Mouse (Mus musculus) kidney, postnatal 25 days (tissue): Measurements from ENCODE around the gene Larp4.
"Not testable (repeated sequence)": the region's sequence is repeated elsewhere in the genome, so short reads cannot be mapped to it uniquely, and the experiment has no call there.

ENCODE experiments used
- DNase-seq, 2 experiments: peaks; one replicate each; pipeline ENCODE4 v3.0.0; 2021; ENCODE audit warnings: mixed read lengths in 2 of 2

The Larp4 gene

DNA sequence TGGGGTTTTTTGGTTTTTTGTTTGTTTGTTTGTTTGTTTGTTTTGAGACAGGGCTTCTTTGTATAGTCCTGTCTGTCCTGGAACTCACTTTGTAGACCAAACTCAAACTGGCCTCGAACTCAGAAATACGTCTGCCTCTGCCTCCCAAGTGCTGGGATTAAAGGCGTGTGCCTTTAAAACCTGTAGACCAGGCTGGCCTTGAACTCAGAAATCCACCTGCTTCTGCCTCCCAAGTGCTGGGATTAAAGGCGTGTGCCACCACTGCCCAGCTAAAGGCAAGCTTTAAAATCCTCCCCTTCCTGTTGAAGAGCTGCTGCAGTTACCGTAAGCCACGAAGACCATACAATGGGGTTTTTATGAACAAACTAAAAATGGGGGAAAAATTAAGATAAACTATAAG, at the start of gene Larp4:
Gene Larp4, plus strand, starts transcription at position 301 of the 400 bp plus-strand sequence.
- not testable (repeated sequence) for DNase-seq

GRCm38 (mm10) chr15:99931231-99931630, 38.6 kb upstream of the Larp4 start:
- DNase-seq, result no peak

DNA sequence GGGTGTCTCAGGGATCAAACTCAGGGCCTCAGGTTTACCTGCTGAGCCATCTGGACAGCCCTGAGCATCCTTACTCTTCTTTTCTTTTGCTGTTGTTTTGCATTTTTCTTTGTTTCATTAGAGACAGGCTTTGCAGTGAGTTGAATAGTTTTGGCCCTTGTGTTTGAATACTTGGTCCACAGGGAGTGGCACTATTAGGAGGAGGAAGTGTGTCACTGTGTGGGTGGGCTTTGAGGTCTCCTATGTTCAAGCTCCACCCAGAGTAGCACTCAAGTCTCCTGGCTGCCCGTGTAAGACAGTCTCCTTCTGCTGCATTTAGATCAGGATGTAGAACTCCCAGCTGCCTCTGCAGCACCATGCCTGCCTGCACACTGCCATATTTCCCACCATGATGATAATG, 35.4 kb upstream of the Larp4 start:
- no peak for DNase-seq

DNA sequence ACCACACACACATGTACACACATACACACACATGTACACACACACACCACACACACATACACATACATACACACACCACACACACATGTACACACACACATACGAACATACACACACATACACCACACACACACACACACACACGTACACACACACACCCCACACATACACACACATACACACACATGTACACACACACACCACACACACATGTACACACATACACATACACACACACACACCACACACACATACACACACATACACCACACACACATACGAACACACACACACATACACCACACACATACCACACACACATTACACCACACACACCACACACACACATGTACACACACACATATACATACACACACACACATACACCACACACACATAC, 33.2 kb upstream of the Larp4 start:
- no peak for DNase-seq

- no peak for DNase-seq
Measured at GRCm38 (mm10) chr15:99937841-99938240, 32.0 kb upstream of the Larp4 start.

DNA sequence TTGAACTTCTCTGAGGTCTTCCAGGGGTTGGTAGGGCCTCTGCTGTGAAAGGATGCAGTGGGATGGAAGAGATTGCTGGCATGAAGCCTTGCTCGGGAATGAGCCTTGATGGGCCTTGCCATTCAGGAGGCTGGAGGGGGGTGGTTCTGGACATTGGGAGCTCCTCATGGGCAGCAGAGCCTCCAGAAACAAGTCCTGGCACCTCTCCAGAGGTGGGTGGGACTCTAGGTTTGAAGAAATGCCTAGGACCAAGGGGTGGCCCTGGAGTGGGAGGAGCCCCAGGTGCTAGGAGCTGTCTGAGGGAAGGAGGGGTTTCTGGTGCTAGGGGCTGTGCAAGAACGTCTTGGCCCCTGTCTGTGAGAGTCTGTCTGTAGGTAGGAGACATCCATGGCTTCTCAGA, 29.4 kb upstream of the Larp4 start:
- DNase-seq, result no peak

DNA sequence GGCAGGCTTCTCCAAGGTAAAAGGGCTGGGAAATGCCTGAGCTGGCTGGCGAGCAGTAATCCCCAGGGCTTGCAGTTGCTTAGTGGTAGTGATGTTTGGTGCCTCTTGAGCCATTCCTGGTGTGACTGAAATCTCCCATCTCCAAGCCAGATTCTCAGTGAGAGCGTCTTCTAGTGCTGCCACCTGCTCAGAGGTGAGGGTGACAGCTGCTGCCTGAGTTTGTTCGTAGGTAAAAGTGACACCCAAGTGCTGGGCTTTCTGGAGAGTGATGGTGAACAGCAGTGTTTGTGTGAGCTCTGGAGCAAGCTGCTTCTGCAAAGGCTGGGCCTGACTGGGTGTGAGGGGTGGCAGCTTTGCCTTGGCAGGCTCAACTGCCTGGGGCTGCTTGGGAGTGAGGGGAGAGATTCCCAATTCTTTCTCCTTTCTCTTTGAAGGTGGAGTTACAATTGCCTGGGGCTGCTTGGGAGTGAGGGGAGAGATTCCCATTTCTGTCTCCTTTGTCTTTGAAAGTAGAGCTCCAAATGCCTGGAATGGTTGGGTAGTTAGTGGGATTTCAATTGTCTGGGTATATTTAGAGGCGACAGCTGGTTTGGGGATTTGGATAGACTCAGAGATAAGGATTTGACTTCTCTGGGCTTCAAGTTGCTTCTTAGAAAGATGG, 28.8 kb upstream of the Larp4 start:
- DNase-seq, result no peak

DNA sequence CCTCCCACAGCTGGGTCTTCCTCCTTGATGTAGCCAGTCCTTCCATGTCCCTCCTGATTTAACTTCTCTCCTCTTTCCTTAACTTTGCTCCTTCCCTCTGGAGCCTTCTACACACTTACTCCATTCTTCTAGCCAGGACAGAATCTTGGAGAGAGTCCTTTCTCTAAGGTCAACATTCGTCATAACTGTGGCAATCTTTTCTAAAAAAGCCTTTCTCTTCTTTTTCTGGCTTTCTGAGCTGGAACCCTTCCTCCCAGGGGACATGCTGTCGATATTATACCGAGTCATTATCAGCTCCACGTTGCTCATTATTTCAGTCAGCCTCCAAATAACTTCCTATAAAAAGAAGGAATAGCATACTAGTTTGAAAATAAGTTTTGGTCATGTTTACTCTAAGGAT, 14.5 kb upstream of the Larp4 start:
- DNase-seq, result no peak

GRCm38 (mm10) chr15:99965103-99965775, 4.6 kb upstream of the Larp4 start:
- DNase-seq, result peak in 1 of 2 experiments; percentile 21

DNA sequence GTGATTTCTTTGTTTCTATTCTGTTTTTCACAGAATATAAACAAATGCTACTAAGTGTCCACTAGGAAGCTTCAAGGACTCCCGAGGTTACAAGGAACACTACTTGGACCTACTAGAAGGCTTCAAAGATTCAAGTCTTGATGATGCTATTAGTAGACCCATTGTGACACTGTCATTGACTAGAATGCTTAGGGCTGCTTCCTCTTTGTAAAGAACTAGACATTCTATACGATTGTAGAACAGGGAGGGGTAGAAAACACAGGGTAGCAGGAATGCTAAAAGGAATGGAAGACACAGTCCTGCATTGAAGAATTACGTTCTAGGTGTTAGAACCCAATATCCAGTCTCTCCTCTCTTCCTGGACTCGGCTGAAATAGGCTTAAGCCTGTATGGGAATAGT, 2.9 kb upstream of the Larp4 start, which contains the start of gene Fam186a:
Gene Fam186a, minus strand, starts transcription at position 101 of the 400 bp plus-strand sequence.
- DNase-seq, result no peak

GRCm38 (mm10) chr15:99970606-99971005, 741 bp downstream of the Larp4 start:
- peak in 1 of 2 experiments; percentile 19 for DNase-seq

DNA sequence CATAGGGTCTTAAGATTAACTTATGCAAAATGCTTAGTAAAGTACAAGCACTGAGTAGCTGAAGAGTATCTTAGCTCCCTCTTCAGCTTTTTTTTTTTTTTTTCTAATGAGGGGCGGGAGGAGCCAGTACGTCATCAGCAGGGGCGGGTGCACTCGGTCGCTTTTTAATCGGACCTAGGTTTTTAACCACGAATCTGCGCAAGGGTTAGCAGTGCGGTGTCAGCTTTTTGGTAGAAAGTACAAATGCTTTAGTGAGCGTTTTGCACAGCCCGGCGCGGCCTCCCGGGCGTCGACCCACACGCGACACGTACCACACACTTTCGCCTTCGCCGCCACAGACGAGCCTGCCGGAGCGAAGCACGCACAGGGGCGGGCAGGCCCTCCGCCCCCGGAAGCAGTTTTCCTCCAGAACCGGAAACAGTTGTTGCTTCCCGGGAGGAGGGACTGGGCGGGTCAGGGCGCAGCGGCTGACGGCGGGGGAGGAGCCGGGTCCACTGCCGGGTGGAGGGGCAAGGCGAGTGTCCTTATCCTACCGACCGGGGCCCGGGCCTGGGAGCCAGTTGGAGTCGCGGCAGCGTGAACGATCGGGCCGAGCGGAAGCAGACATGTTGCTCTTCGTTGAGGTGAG, 2.6 kb downstream of the Larp4 start:
- peak; percentile 96 to 98 for DNase-seq

GRCm38 (mm10) chr15:99972989-99973911, 3.4 kb downstream of the Larp4 start:
- DNase-seq, result peak; percentile 45 to 71

- no peak for DNase-seq
Measured at GRCm38 (mm10) chr15:99974476-99975220, 4.8 kb downstream of the Larp4 start.

DNA sequence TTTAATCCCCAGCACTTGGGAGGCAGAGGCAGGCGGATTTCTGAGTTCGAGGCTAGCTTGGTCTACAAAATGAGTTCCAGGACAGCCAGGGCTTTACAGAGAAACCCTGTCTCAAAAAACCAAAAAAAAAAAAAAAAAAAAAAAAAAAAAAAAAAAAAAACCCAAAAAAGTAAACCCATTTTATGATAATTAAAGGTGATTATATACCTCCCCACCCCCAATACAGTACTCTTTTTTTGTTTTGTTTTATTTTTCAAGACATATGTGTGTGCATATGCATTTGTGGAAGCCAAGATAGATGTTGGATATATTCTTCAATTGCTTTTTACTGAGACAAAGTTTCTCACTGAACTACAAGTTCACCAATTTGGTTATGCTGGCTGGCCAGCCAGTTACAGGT, 6.3 kb downstream of the Larp4 start:
- not testable (repeated sequence) for DNase-seq

GRCm38 (mm10) chr15:99979266-99979665, 9.4 kb downstream of the Larp4 start:
- DNase-seq, result no peak

GRCm38 (mm10) chr15:99979715-99980114, 9.8 kb downstream of the Larp4 start:
- DNase-seq, result no peak

GRCm38 (mm10) chr15:99993100-99993499, 23.2 kb downstream of the Larp4 start:
- no peak for DNase-seq

DNA sequence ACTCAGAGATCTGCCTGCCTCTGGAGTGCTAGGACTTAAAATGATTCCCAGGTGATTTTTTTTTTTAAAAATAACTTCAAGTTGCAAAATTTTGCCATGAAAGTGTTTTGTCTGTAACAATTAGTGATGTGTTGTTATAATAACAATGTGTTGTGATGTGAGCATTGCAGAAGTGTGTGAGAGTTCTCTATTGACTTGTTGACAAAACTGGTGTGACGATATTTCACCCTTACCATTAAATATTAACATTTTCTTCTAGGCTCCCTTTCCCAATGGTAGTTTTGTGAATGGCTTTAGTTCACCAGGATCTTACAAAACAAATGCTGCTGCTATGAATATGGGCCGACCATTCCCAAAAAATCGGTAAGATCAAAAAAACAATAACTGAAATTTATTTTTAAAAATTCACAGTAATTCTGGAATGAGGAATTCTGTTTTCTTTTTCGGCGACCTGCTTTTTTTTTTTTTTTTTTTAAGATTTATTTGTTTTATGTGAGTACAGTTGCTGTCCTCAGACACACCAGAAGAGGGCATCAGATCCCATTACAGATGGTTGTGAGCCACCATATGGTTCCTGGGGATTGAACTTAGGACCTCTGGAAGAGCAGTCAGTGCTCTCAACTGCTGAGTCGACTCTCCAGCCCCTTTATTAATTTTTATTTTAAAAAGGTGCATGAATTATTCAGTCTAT, 27.4 kb downstream of the Larp4 start:
- DNase-seq, result no peak

GRCm38 (mm10) chr15:99999390-99999789, 29.5 kb downstream of the Larp4 start:
- no peak for DNase-seq

DNA sequence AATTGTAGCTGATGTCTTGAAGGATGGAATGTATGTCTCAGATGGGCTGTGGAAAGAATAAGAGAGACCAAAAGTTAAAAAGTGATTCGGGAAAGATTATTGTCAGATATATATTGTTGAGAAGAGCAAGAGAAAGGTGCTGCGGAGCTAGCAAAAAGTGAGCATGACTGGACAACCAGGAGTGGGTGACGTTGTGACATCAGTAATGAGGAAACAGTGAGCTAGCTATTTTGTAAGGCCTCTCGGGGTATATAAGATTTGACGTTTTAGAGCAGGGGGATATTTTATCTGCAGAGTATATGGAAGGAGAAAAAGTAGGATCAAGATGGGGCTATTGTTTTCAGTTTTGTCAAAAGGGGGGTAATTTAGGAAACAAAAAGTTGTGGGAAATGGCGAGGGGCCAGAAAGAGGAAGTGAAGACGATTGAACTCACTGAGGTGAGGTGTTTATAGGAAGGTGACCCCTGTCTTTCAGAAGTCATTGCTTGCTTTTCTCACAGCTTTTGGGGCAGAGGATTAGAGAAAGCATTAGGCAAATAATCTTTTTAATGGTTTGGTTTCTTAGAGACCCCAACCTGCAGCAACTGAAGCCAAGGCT, 34.9 kb downstream of the Larp4 start:
- DNase-seq, result no peak
